Mouse (Mus musculus) CD4-positive, CD25-positive, alpha-beta regulatory T cell, adult 4 months (primary cell): ENCODE measurements around the gene Olfr513. TPM values are rescaled to one million over a fixed set of nuclear protein-coding genes. Genes with fewer than 3 reads are reported as not detected.

Experiments
- ATAC-seq: one replicate; pipeline ENCODE4 v1.8.0; 2017
- polyA plus RNA-seq, 2 experiments: library from polyadenylated mRNA; unstranded; fragments of 100-300 nt; shearing (Covaris generic); gene quantifications; one replicate each; pipeline ENCODE4 v1.2.1; 2017

Olfr513 gene
- polyA plus RNA-seq = not detected

GRCm38 (mm10) chr7:108750673-108751072 is at the start of gene Olfr513:
Gene Olfr513, plus strand, starts transcription at chr7:108750973.
- no peak for ATAC-seq

GRCm38 (mm10) chr7:108713020-108713419 is 37.8 kb upstream of the Olfr513 start, which contains the start of gene Olfr512:
Gene Olfr512, plus strand, starts transcription at chr7:108713320.
- ATAC-seq = no peak

- no peak for ATAC-seq
These were observed 9.6 kb downstream of the Olfr513 start for GRCm38 (mm10) chr7:108760411-108760810.

GRCm38 (mm10) chr7:108797205-108797933 is 46.6 kb downstream of the Olfr513 start:
- no peak for ATAC-seq

Other genes with a start within 250 kb of the Olfr513 start
- not detected for gene Olfr502, start 225.9 kb upstream of the Olfr513 start, polyA plus RNA-seq
- not detected for gene Olfr503, start 206.4 kb upstream of the Olfr513 start, polyA plus RNA-seq
- gene Olfr504, start 185.2 kb upstream of the Olfr513 start, polyA plus RNA-seq = not detected
- not detected for gene Olfr506, start 140.2 kb upstream of the Olfr513 start, polyA plus RNA-seq
- gene Olfr507, start 129.2 kb upstream of the Olfr513 start, polyA plus RNA-seq = not detected
- not detected for gene Olfr508, start 121.0 kb upstream of the Olfr513 start, polyA plus RNA-seq
- gene Olfr509, start 99.1 kb upstream of the Olfr513 start, polyA plus RNA-seq = not detected
- not detected for gene Olfr510, start 84.6 kb upstream of the Olfr513 start, polyA plus RNA-seq
- gene Olfr512, start 37.7 kb upstream of the Olfr513 start, polyA plus RNA-seq = not detected
- not detected for gene Olfr514, start 75.0 kb downstream of the Olfr513 start, polyA plus RNA-seq
- not detected for gene Olfr516, start 99.6 kb downstream of the Olfr513 start, polyA plus RNA-seq
- not detected for gene Olfr517, start 121.4 kb downstream of the Olfr513 start, polyA plus RNA-seq
- under 1 TPM in 1 of 2 experiments, not detected in 1; 0.24 TPM for gene Olfr518, start 134.0 kb downstream of the Olfr513 start, polyA plus RNA-seq
- not detected for gene Olfr519, start 143.4 kb downstream of the Olfr513 start, polyA plus RNA-seq
- under 1 TPM in 1 of 2 experiments, not detected in 1; 0.22 TPM for gene Nlrp10, start 179.2 kb downstream of the Olfr513 start, polyA plus RNA-seq
- gene Eif3f, start 183.4 kb downstream of the Olfr513 start, polyA plus RNA-seq = 10 to 100 TPM; 15.8 to 47.3 TPM
- under 1 TPM; 0.34 to 0.37 TPM for gene Tub, start 199.4 kb downstream of the Olfr513 start, polyA plus RNA-seq